Mouse (Mus musculus) myocyte (in vitro differentiated cells): Measurements from ENCODE around the gene Crtap.

Source experiments
- CEBPB ChIP-seq: IDR thresholded peaks from 2 replicates; pipeline ENCODE4 v1.6.1; 2011; ENCODE audit warnings: mild to moderate bottlenecking, moderate library complexity; ENCODE audit not compliant: poor library complexity, insufficient read depth, severe bottlenecking
- E2F4 ChIP-seq: IDR thresholded peaks from one replicate; pipeline ENCODE4 v1.6.1; 2011; ENCODE audit warnings: mild to moderate bottlenecking, control low read depth, moderate library complexity; ENCODE audit not compliant: insufficient read depth
- MYOG ChIP-seq, 3 experiments: IDR thresholded peaks; one replicate each; pipeline ENCODE4 v1.6.1; 2011; ENCODE audit warnings: control low read depth in 2 of 3, low read depth in 2 of 3, mild to moderate bottlenecking in 2 of 3; ENCODE audit not compliant: insufficient read length in 2 of 3, control insufficient read depth in 1 of 3, insufficient read depth in 1 of 3
- POLR2A ChIP-seq: IDR thresholded peaks from one replicate; pipeline ENCODE4 v1.6.1; 2011; ENCODE audit warnings: low read depth, mild to moderate bottlenecking, control low read depth, moderate library complexity; ENCODE audit not compliant: insufficient read length
- TCF3 ChIP-seq: IDR thresholded peaks from one replicate; pipeline ENCODE4 v1.6.1; 2011; ENCODE audit warnings: low read depth, control low read depth; ENCODE audit not compliant: insufficient read length
- USF1 ChIP-seq: IDR thresholded peaks from one replicate; pipeline ENCODE4 v1.6.1; 2011; ENCODE audit warnings: low read depth, mild to moderate bottlenecking, control low read depth, moderate library complexity

DNA sequence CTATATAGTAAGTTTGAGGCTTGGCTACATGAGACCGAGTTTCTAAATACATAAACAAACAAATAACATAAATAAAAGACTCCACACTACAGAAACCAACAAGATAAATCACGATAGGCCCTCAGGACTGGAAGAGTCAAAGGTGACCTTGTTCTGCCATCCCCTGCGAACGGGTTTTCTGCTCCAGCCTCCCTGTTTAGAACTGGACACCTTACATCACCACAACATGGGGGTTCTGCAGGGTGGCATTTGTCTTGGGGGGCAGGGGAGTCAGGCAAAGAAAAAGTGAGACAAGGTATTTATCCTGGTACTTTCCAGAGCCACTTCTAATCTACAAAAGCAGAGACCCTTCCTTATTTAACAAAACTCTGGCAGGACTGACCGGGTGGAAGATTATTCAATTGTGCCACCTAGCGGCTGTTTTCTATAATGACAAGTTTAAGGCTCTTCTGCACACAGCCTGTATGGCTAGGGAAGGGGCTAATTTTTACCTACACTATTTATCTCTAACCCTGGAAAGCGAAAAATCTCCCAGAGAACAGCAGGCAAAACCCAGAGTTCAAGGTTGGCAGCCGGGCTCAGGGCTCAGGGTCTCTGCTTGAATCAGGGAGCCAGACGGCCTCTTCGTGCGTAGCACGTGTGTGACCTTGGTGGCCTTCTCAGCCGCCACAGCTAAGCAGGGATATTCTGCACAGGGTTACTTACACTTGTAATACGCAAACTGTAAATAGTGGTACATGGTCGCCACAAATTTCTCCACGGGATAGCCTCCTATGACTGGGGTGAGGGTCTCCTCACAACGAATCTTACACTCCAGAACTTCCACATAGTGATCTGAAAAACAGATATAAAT is 9.4 kb downstream of the Crtap start:
- no peak for TF ChIP-seq CEBPB
- no peak for TF ChIP-seq POLR2A
- no peak for TF ChIP-seq E2F4
- TF ChIP-seq MYOG (IDR thresholded peaks at IDR 0.05; ENCODE audit: control insufficient read depth in 1 of 3, insufficient read depth in 1 of 3, insufficient read length in 2 of 3, low read depth in 2 of 3): no peak
- no peak for TF ChIP-seq USF1
- no peak for TF ChIP-seq TCF3
